Mouse (Mus musculus) limb, embryonic 15.5 days (tissue): Measurements from ENCODE around the gene St13. TPM values are rescaled to one million over a fixed set of nuclear protein-coding genes. Genes with fewer than 3 reads are reported as not detected.

Experiments
- ATAC-seq: fragments of 200-750 bp; cut with Nextera tagmentation; 2 replicates; pipeline ENCODE4 v1.8.0; 2017; ENCODE audit warnings: low read depth, moderate TSS enrichment; ENCODE audit not compliant: insufficient number of reproducible peaks, low FRiP score, low TSS enrichment
- H3K27ac ChIP-seq: fragments of 300-500 bp; sonication (generic); 2 replicates; pipeline ENCODE4 v1.5.1; 2015; ENCODE audit warnings: moderate library complexity, mild to moderate bottlenecking, inconsistent platforms
- H3K27me3 ChIP-seq: fragments of 300-500 bp; sonication (generic); 2 replicates; pipeline ENCODE4 v1.6.1; 2015; ENCODE audit warnings: inconsistent platforms
- H3K36me3 ChIP-seq: fragments of 300-500 bp; sonication (generic); 2 replicates; pipeline ENCODE4 v1.6.1; 2015; ENCODE audit warnings: inconsistent platforms
- H3K4me1 ChIP-seq: fragments of 300-500 bp; sonication (generic); 2 replicates; pipeline ENCODE4 v1.6.1; 2015; ENCODE audit warnings: inconsistent platforms
- H3K4me2 ChIP-seq: fragments of 300-500 bp; sonication (generic); 2 replicates; pipeline ENCODE4 v1.6.1; 2015; ENCODE audit warnings: mild to moderate bottlenecking, inconsistent platforms
- H3K4me3 ChIP-seq: fragments of 300-500 bp; sonication (generic); 2 replicates; pipeline ENCODE4 v1.5.1; 2015; ENCODE audit warnings: mild to moderate bottlenecking, inconsistent platforms
- H3K9ac ChIP-seq: fragments of 300-500 bp; sonication (generic); 2 replicates; pipeline ENCODE4 v1.6.1; 2015; ENCODE audit warnings: inconsistent platforms
- H3K9me3 ChIP-seq: fragments of 300-500 bp; sonication (generic); 2 replicates; pipeline ENCODE4 v1.6.1; 2016; ENCODE audit warnings: inconsistent platforms
- WGBS: fragments of 180-500 bp; shearing (Covaris S2); methylation state at CpG from one replicate; pipeline ENCODE4 v1.1.7; 2015; 5-methylcytosine and 5-hydroxymethylcytosine counted together
- polyA plus RNA-seq: library from polyadenylated mRNA; unstranded; fragments of >200 nt; fragmentation: Nextera tagmentation; extraction: Ambion mirVana; gene quantifications from 2 replicates; pipeline ENCODE4 v1.2.1, GENCODE M21; 2015

St13 gene
- polyA plus RNA-seq, 1 experiment from 2014 or later = 151 TPM

DNA sequence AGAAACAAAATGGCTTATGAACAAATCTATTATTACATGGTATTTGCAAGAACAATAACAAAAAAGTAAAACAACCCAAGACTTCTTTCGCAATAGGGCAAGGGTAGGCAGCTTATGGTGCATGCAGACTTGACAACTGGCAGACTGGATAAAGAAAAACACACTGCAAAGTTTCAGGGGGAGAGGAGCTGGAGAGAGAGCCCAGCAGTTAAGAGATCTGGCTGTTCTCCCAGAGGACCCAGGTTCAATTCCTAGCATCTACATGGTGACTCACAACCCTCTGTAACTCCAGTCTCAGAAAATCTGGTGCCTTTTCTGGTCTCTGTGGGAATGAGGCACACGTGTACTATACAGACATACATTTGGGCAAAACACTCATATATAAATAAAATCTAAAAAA lies 58.5 kb downstream of the St13 start:
- no peaks in the 10 kb centered on the region for H3K4me1 ChIP-seq
- WGBS = 76% methylated on average over 2 of the region's 2 CpGs
- H3K9me3 ChIP-seq = no peaks in the 10 kb centered on the region
- no peak for ATAC-seq
- H3K27ac ChIP-seq = no peak overlapping the region
- H3K36me3 ChIP-seq = peaks cover 37% of the 10 kb centered on the region
- H3K4me3 ChIP-seq = no peak overlapping the region
- H3K27me3 ChIP-seq = no peaks in the 10 kb centered on the region
- H3K4me2 ChIP-seq = no peak overlapping the region
- no peak overlapping the region for H3K9ac ChIP-seq

DNA sequence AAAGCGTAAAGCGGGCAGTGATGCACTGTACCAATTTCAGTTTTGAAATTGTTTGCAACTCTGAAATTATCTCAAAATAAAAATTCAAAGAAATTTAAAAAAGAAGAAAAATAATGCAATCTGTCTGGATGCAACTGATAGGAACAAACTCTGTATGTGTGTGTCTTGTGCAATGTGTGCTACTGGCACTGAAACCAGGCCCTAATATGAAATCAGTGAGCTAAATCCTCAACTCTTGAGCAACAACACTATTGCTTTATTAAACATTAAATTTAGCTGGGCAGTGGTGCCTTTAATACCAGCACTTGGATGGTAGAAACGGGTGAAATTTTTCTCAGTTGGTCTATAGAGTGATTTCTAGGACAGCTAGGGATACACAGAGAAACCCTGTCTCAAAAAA lies 60.7 kb downstream of the St13 start:
- H3K36me3 ChIP-seq = peaks cover 54% of the 10 kb centered on the region
- ATAC-seq = no peak
- H3K9me3 ChIP-seq = no peaks in the 10 kb centered on the region
- WGBS = 95% methylated on average over 3 of the region's 3 CpGs
- H3K27ac ChIP-seq = no peak overlapping the region
- no peaks in the 10 kb centered on the region for H3K27me3 ChIP-seq
- H3K4me2 ChIP-seq = no peak overlapping the region
- H3K4me3 ChIP-seq = no peak overlapping the region
- H3K4me1 ChIP-seq = no peaks in the 10 kb centered on the region
- no peak overlapping the region for H3K9ac ChIP-seq

DNA sequence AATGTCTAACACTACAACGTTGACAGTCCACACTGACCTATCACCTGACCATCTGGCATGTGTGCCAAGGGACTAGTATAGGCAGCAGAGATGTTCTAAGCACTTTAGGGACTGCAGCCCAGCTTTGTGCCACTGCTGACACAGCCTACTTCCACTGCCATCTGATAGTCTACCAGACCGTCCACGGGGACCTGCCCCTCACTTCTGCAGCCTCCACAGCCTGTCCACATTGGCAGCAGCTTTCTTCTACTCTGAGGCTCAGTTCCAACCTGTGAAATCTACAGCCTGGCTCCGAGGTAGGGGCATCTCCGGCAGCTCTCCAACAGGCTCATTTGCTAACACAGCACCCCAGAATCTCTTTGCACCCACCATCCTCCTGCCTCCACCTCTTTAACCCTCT lies 63.4 kb downstream of the St13 start:
- Histone ChIP-seq H3K9me3 (no peaks in the 10 kb centered on the region), H3K4me1 (no peaks in the 10 kb centered on the region), H3K36me3 (peaks cover 65% of the 10 kb centered on the region), H3K27me3 (no peaks in the 10 kb centered on the region), H3K4me3 (no peak overlapping the region), H3K9ac (no peak overlapping the region), H3K4me2 (no peak overlapping the region), H3K27ac (no peak overlapping the region)
- WGBS = 91% methylated on average over 5 of the region's 5 CpGs
- ATAC-seq = no peak

GRCm38 (mm10) chr15:81332517-81332916 lies 67.4 kb downstream of the St13 start:
- H3K36me3 ChIP-seq = peaks cover 75% of the 10 kb centered on the region
- H3K4me3 ChIP-seq = no peak overlapping the region
- H3K27me3 ChIP-seq = no peaks in the 10 kb centered on the region
- H3K4me2 ChIP-seq = no peak overlapping the region
- no peak overlapping the region for H3K9ac ChIP-seq
- no peak for ATAC-seq
- H3K27ac ChIP-seq = no peak overlapping the region
- H3K9me3 ChIP-seq = no peaks in the 10 kb centered on the region
- H3K4me1 ChIP-seq = no peaks in the 10 kb centered on the region
- 91% methylated on average over 4 of the region's 4 CpGs for WGBS

DNA sequence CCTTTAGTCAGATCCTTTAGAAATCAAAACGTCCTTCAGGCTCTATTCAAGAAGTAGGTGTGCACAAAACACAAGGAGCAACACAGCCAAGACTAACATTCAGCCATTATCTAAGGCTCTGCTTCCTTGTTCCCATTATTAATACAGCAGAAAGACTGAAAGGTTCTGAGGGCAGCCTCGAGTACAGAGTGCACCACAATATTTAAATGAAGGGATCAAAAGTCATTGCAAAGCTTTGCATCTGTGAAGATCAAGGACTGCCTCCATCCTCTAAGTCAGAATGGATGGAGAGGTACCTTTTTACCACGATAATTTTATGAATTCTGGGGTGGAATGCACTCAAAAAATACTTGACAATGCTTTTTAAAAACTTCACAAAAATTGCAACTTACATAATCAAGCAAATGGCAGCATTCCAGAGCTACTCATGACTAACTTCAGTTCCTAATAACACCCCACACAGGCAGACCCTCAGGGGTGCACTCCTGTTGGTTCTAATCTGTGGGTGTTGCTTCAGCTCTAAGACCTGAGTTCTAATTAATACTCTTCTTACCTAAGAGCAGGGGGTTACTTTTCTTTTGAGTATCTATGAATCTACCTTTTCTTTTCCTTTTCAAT lies 69.0 kb downstream of the St13 start:
- H3K4me1 ChIP-seq = no peaks in the 10 kb centered on the region
- no peaks in the 10 kb centered on the region for H3K27me3 ChIP-seq
- H3K36me3 ChIP-seq = peaks cover 75% of the 10 kb centered on the region
- H3K27ac ChIP-seq = no peak overlapping the region
- no peaks in the 10 kb centered on the region for H3K9me3 ChIP-seq
- H3K4me3 ChIP-seq = no peak overlapping the region
- WGBS = 58% methylated on average over 3 of the region's 3 CpGs
- no peak for ATAC-seq
- H3K4me2 ChIP-seq = no peak overlapping the region
- H3K9ac ChIP-seq = no peak overlapping the region

- no peaks in the 10 kb centered on the region for H3K9me3 ChIP-seq
- peaks cover 74% of the 10 kb centered on the region for H3K36me3 ChIP-seq
- H3K27ac ChIP-seq = no peak overlapping the region
- no peak for ATAC-seq
- no peak overlapping the region for H3K4me3 ChIP-seq
- no peaks in the 10 kb centered on the region for H3K27me3 ChIP-seq
- no peak overlapping the region for H3K4me2 ChIP-seq
- no peak overlapping the region for H3K9ac ChIP-seq
- 38% methylated on average over 5 of the region's 5 CpGs for WGBS
- no peaks in the 10 kb centered on the region for H3K4me1 ChIP-seq
Observed at GRCm38 (mm10) chr15:81329721-81330369, 70.0 kb downstream of the St13 start.

GRCm38 (mm10) chr15:81327501-81327900 lies 72.4 kb downstream of the St13 start:
- Histone ChIP-seq H3K4me1 (no peaks in the 10 kb centered on the region), H3K9ac (no peak overlapping the region), H3K27ac (no peak overlapping the region), H3K4me2 (no peak overlapping the region), H3K9me3 (no peaks in the 10 kb centered on the region), H3K27me3 (no peaks in the 10 kb centered on the region), H3K4me3 (no peak overlapping the region), H3K36me3 (peaks cover 61% of the 10 kb centered on the region)
- no peak for ATAC-seq
- WGBS = 86% methylated on average over 7 of the region's 7 CpGs

- H3K9ac ChIP-seq = no peak overlapping the region
- H3K4me1 ChIP-seq = no peaks in the 10 kb centered on the region
- 61% methylated on average over 4 of the region's 4 CpGs for WGBS
- ATAC-seq = no peak
- H3K9me3 ChIP-seq = no peaks in the 10 kb centered on the region
- no peak overlapping the region for H3K4me3 ChIP-seq
- peaks cover 68% of the 10 kb centered on the region for H3K36me3 ChIP-seq
- no peak overlapping the region for H3K27ac ChIP-seq
- H3K4me2 ChIP-seq = no peak overlapping the region
- no peaks in the 10 kb centered on the region for H3K27me3 ChIP-seq
Observed at GRCm38 (mm10) chr15:81324979-81325378, 74.9 kb downstream of the St13 start.

DNA sequence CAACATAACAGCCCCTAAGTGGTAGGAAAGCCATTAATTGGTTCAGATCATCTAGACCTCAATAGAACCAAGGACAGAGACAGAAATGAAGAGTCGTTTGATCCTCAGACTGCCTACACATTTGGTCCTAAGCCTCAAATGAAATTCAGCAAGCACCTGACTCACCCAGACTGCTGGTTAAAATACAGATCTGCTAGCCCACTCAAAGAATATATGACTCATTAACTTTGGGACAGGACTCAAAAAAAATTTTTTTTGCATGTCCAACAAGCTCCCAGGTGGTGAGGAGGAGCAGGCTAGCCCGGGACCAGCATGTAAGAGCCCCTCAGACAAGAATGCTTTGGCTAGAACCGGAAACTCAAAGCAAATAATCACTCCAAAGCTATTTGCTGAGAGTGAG lies 79.7 kb downstream of the St13 start:
- no peak for ATAC-seq
- Histone ChIP-seq H3K9me3 (no peaks in the 10 kb centered on the region), H3K36me3 (peaks cover 75% of the 10 kb centered on the region), H3K4me2 (no peak overlapping the region), H3K27ac (no peak overlapping the region), H3K4me3 (no peak overlapping the region), H3K4me1 (no peaks in the 10 kb centered on the region), H3K27me3 (no peaks in the 10 kb centered on the region), H3K9ac (no peak overlapping the region)
- 94% methylated on average over 3 of the region's 3 CpGs for WGBS

- H3K4me2 ChIP-seq = no peak overlapping the region
- H3K27me3 ChIP-seq = no peaks in the 10 kb centered on the region
- no peaks in the 10 kb centered on the region for H3K4me1 ChIP-seq
- H3K9me3 ChIP-seq = no peaks in the 10 kb centered on the region
- no peak for ATAC-seq
- no peak overlapping the region for H3K4me3 ChIP-seq
- no peak overlapping the region for H3K9ac ChIP-seq
- peaks cover 74% of the 10 kb centered on the region for H3K36me3 ChIP-seq
- no peak overlapping the region for H3K27ac ChIP-seq
- 90% methylated on average over 9 of the region's 9 CpGs for WGBS
Observed at GRCm38 (mm10) chr15:81319462-81319861, 80.4 kb downstream of the St13 start.

DNA sequence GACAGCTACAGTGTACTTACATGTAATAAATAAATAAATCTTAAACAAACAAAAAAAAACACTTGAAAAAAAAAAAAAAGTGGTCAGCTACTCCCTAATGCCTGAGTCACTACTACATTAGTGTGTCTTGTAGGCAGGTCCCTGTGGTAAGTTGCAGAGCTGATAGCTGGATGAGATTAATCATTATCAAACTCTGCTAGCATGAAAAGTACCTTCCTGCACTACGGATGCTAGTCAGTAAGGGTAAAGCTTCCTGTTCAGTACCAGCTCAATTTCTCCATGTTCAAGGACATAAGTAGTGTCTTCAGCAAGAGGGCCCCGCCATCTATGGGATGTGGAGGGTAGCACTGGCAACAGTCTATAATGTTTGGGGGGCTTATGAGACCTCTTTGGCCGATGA lies 85.9 kb downstream of the St13 start:
- Histone ChIP-seq H3K4me2 (no peak overlapping the region), H3K27me3 (no peaks in the 10 kb centered on the region)
- no peak for ATAC-seq

More for the DNA sequence above, 85.9 kb downstream of the St13 start:
- Histone ChIP-seq H3K4me1 (no peaks in the 10 kb centered on the region), H3K9ac (no peak overlapping the region), H3K36me3 (peaks cover 31% of the 10 kb centered on the region), H3K27ac (no peak overlapping the region), H3K4me3 (no peak overlapping the region), H3K9me3 (no peaks in the 10 kb centered on the region)
- 91% methylated on average over 3 of the region's 3 CpGs for WGBS
